Mouse (Mus musculus) brain, embryonic 14.5 days (tissue): ENCODE measurements around the gene Ppp2r5d.

Source experiments
- CTCF ChIP-seq: fragments of 200-500 bp; IDR thresholded peaks from 2 replicates; pipeline ENCODE4 v1.5.1; 2012; ENCODE audit warnings: inconsistent platforms, mild to moderate bottlenecking, moderate library complexity, borderline replicate concordance; ENCODE audit not compliant: insufficient read depth, insufficient read length; ENCODE audit errors: extremely low read depth
- POLR2A ChIP-seq: fragments of 200-500 bp; IDR thresholded peaks from 2 replicates; pipeline ENCODE4 v1.6.1; 2012; ENCODE audit warnings: mild to moderate bottlenecking, inconsistent platforms, borderline replicate concordance; ENCODE audit not compliant: poor library complexity, insufficient read depth, insufficient read length, severe bottlenecking; ENCODE audit errors: extremely low read depth

GRCm38 (mm10) chr17:46751056-46751793 lies 46.3 kb upstream of the Ppp2r5d start:
- TF ChIP-seq POLR2A (no peak), CTCF (no peak)
